Mouse (Mus musculus): ENCODE results near the gene Flna. TPM values are rescaled to one million over a fixed set of nuclear protein-coding genes. Genes with fewer than 3 reads are reported as not detected.

Gene Flna
- polyA plus RNA-seq, 1 experiment from 2014 or later, result 253 TPM

DNA sequence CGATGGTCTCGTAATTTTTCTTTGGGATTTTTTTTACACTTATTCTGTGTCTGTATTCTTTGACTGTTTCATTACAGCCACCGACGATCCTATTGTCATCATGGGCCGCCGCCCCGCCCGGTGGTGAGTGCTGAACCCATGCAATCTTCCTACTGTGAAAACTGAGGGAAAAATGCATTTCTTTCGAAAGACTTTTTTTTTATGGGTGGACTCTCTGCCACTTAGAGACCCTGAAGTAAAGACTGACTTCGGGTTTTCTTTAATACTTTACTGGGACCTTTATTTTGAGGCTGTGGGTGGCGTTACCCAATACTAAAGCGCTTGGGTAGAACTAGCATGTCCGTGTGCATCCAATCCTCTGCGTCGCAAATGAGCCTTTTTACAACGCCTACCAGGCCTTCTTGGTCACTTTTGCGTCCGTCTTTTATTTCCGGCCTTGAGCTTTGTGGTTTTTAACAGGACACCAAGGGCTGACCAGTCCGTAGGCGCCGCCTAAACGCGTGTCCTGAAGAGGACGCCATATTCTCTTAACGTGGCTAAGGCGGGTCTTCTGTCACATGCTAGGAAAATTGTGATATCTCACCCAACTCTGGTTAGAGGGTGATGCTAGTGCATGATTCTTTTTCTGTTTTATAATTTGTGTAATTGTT, 21.4 kb upstream of the Flna start:
- Histone ChIP-seq H3K4me2 (replicated peaks) (peak overlapping the region; percentile 59), H3K27ac (peak overlapping the region; percentile 48), H3K4me1 (peaks cover 6% of the 10 kb centered on the region; the same call in 1 of the 2 replicates), H3K4me3 (peak overlapping the region; percentile 51), H3K9me3 (replicated peaks) (no peaks in the 10 kb centered on the region; the same call in 1 of the 2 replicates), H3K36me3 (peaks cover 3% of the 10 kb centered on the region; the same call in 1 of the 2 replicates), H3K27me3 (no peaks in the 10 kb centered on the region), H3K9ac (peak overlapping the region; percentile 77)
- WGBS, result 14% methylated on average over 27 of the region's 27 CpGs
- no peak for ATAC-seq (ENCODE audit: low FRiP score)

DNA sequence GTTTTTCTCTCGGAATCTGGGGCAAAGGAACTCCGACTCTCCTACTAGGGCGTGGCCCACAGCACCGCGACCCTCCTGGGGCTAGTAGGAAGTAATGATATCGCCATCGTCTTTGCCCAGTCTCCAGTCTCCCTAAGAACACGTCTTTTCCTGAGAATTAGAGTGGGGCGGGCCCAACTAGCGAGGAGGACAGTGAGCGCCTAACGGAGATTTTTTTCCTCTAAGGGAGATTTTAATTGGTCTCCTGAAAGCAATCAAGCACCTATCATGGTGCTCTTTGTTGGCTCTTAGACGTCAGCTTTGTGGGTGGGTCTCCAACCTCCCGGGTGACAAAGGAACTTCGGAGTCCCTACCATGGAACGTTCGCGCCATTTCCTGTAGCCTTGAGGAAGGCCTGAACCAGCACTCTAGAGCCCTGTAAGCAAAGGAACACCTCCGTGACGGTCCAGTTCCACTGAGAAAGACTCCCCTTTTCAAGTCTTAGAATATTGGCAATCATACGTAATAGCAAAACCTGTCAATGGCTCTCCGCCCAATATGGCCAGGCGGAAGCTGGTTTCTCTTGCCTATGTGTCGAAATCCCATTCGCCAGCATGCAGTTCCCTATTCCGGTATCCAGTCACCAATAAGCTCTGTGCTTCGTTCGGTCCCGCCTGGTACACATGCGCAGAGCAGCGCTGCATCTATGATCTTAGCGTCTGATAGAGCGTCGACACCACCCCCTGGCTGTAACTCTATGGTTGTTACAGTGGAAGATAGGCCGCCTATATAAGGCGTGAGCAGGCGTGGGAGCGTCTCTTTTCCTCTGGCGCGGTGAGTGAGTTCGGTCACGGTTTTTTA, 20.7 kb upstream of the Flna start, which contains the start of gene Rpl10:
Gene Rpl10, plus strand, starts transcription at position 751 of the 840 bp plus-strand sequence.
- Histone ChIP-seq H3K4me2 (replicated peaks) (peak within 1 kb of the TSS; percentile 59), H3K27me3 (no peaks in the 10 kb centered on the region), H3K4me1 (peaks cover 6% of the 10 kb centered on the region; the same call in 1 of the 2 replicates), H3K27ac (peak within 1 kb of the TSS; percentile 94), H3K9me3 (replicated peaks) (no peaks in the 10 kb centered on the region; the same call in 1 of the 2 replicates), H3K4me3 (peak within 1 kb of the TSS; percentile 51), H3K36me3 (peaks cover 3% of the 10 kb centered on the region; the same call in 1 of the 2 replicates), H3K9ac (peak within 1 kb of the TSS; percentile 77)
- ATAC-seq (ENCODE audit: low FRiP score), result peak; percentile 95
- 22% methylated on average over 42 of the region's 42 CpGs for WGBS

DNA sequence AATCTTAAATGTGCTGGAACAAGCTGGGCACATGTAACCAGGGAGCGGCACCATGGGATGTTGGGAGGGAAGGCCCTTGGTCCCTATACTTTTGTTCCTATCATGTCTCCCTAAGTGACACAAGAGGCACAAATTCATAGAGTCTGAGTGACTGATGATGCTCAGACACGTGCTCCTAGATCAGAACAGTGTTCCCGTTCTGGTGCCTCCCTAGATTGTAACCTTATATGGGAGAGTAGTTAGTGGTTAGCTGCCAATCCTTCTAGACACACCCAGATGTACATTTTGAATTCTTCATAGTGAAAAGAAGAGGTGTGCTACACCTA, 20.1 kb upstream of the Flna start:
- peak overlapping the region; percentile 49 for H3K9ac ChIP-seq
- peaks cover 3% of the 10 kb centered on the region; the same call in 1 of the 2 replicates for H3K36me3 ChIP-seq
- no peaks in the 10 kb centered on the region; the same call in 1 of the 2 replicates for H3K9me3 ChIP-seq (replicated peaks)
- H3K4me2 ChIP-seq (replicated peaks), result peak overlapping the region; percentile 47
- H3K27ac ChIP-seq, result peak overlapping the region; percentile 94
- ATAC-seq (ENCODE audit: low FRiP score), result peak; percentile 28
- H3K4me3 ChIP-seq, result peak overlapping the region; percentile 51
- peaks cover 6% of the 10 kb centered on the region; the same call in 1 of the 2 replicates for H3K4me1 ChIP-seq
- no peaks in the 10 kb centered on the region for H3K27me3 ChIP-seq
- 23% methylated on average over 3 of the region's 3 CpGs for WGBS

DNA sequence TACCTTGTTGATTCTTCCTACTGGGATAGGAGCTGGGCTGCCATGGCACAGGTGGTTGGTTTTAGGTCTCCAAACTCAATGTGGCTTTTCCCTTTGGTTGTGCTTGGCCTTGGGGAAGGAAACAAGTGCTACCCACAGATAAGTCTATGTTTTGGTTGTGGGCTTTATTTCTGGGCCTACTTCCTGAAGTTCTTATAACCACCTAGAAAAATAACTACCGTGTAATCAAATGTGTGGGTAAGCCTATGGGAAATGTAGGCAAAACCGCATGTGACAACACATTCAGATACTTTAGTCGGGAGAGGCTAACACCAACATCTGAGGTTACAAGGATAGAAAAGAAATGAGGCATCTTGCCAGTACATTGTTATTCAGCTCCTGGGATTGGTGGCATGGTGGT, 8.1 kb upstream of the Flna start:
- Histone ChIP-seq H3K36me3 (peaks cover 6% of the 10 kb centered on the region; the same call in 1 of the 2 replicates), H3K9ac (no peak overlapping the region), H3K9me3 (replicated peaks) (no peaks in the 10 kb centered on the region), H3K4me3 (no peak overlapping the region), H3K27ac (no peak overlapping the region), H3K4me2 (replicated peaks) (no peak overlapping the region), H3K27me3 (no peaks in the 10 kb centered on the region), H3K4me1 (peaks cover 5% of the 10 kb centered on the region; the same call in 1 of the 2 replicates)
- ATAC-seq (ENCODE audit: low FRiP score), result no peak
- WGBS, result 93% methylated on average over 3 of the region's 3 CpGs

DNA sequence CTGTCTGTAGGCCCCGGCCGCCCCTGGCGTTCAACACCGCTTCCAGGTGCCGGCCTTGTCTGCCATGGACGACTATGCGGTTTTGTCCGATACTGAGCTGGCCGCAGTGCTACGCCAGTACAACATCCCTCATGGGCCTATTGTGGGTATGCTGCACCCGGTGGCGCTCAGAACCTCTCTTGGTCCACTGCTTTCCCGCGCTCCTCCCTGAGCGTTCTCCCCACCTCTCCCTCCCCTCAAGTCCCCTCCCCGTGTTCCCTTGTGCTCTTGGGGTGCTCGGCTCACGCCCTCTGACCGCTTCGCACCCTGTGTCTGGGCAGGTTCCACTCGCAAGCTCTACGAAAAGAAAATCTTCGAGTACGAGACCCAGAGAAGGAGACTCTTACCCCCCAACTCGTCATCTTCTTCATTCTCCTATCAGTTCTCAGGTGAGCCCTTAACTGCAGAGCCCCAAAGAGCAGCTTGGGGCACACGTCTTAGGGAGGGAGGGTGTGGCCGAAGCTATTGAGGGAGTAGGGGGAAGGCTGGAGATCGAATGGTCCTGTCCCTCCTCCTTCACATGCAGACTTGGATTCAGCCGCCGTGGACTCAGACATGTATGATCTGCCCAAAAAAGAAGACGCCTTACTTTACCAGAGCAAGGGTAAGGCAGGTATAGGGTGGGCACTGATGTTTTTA, 5.4 kb upstream of the Flna start:
- Histone ChIP-seq H3K4me1 (peaks cover 5% of the 10 kb centered on the region; the same call in 1 of the 2 replicates), H3K9me3 (replicated peaks) (no peaks in the 10 kb centered on the region), H3K4me3 (peak overlapping the region; percentile 55), H3K36me3 (peaks cover 6% of the 10 kb centered on the region; the same call in 1 of the 2 replicates), H3K4me2 (replicated peaks) (peak overlapping the region; percentile 67), H3K9ac (peak overlapping the region; percentile 74), H3K27me3 (no peaks in the 10 kb centered on the region), H3K27ac (peak overlapping the region; percentile 92)
- whole genome bisulfite sequencing, result 24% methylated on average over 24 of the region's 31 CpGs
- peak; percentile 76 for ATAC-seq (ENCODE audit: low FRiP score)

DNA sequence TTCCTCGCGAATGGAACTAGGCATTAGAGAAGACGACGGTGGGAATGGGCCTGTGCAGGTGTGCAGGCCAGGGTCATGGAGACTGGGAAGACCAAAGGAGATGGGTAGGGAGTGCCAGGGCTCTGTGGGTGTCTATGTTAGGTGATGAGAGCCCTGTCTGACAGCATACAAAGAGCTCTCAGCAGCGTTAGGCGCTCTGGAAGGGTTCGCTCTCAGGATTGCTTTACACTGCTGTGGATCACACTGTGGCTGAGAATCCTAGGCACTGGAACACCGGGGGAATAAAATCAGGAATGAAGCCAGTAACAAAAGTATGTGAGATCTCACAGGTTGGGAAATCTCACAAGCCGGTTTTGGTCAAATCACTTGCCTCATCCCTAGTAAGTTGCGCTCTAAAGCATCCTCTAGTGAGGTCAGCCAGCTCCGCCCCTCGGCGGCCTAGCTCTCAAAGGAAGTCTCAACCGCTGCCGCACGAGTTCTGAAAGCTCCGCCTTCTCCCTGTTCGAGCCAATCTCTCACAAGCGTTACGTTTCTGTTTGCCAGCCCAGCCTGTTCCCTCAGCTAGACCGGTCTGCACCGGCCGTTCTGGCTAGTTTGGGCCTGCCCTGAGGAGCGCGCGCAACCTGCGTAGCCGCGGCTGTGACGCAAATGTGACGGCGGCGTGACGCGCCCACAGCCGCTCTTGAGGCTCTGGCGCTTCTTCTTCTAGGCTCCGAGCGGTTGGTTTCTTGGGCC, 4.7 kb upstream of the Flna start, which contains the start of gene Emd:
Gene Emd, plus strand, starts transcription at position 535 of the 735 bp plus-strand sequence.
- ATAC-seq (ENCODE audit: low FRiP score), result peak; percentile 98

DNA sequence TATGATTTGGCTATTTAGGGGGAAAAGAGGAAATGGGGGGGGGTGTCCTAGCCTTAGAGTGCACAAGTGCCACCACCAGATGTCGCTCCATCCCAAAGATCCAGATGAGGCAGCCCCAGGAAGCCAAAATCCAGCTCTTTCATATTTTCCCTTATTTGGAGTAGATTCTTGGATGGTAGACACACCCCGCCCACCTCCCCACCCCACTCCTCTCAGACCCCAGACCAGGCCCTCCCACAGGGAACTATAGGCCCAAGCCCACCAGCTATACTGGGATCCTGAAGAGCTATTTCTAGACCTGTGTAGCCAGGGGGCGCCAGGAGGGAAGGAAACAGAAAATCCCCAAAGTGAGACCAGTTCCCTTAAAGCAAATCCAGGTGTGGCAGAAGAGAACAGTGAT, 969 bp downstream of the Flna start:
- Histone ChIP-seq H3K27ac (no peak overlapping the region), H3K4me2 (replicated peaks) (no peak overlapping the region; the same call in 1 of the 2 replicates), H3K4me1 (peaks cover 5% of the 10 kb centered on the region), H3K9ac (no peak overlapping the region), H3K36me3 (no peaks in the 10 kb centered on the region), H3K4me3 (no peak overlapping the region), H3K9me3 (replicated peaks) (no peaks in the 10 kb centered on the region), H3K27me3 (no peaks in the 10 kb centered on the region)
- no peak for ATAC-seq (ENCODE audit: low FRiP score)
- 22% methylated on average over 3 of the region's 3 CpGs for WGBS

More for the DNA sequence above, 4.7 kb upstream of the Flna start, which contains the start of gene Emd:
- Histone ChIP-seq H3K4me2 (replicated peaks) (peak within 1 kb of the TSS; percentile 67), H3K27me3 (no peaks in the 10 kb centered on the region), H3K4me1 (peaks cover 5% of the 10 kb centered on the region; the same call in 1 of the 2 replicates), H3K27ac (peak within 1 kb of the TSS; percentile 92), H3K4me3 (peak within 1 kb of the TSS; percentile 55), H3K36me3 (peaks cover 6% of the 10 kb centered on the region; the same call in 1 of the 2 replicates), H3K9ac (peak within 1 kb of the TSS; percentile 74), H3K9me3 (replicated peaks) (no peaks in the 10 kb centered on the region)
- 23% methylated on average over 39 of the region's 39 CpGs for WGBS

DNA sequence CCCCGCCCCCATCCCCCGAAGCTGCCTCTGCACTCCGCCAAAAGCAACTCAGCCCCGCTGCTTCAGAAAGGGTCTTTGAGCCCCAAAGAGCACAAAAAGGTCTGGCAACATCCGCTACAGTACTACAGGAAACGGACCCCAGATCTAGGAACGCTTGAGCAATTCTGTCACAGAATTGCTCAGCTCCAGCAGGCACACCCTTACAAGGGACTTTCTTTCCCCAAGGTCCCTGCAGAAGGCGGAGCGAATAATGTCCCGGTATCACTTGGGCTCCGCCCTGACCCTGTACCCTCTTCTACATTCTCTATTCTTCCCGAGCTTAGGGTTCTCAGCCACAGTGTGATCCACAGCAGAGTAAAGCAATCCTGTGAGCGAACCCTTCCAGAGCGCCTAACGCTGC, 2.9 kb downstream of the Flna start:
- Histone ChIP-seq H3K36me3 (peaks cover 14% of the 10 kb centered on the region), H3K4me1 (peaks cover 9% of the 10 kb centered on the region), H3K9me3 (replicated peaks) (no peaks in the 10 kb centered on the region), H3K27ac (peak overlapping the region; percentile 80), H3K27me3 (no peaks in the 10 kb centered on the region), H3K4me2 (replicated peaks) (peak overlapping the region; percentile 58), H3K4me3 (peak overlapping the region; percentile 58), H3K9ac (peak overlapping the region; percentile 50; the same call in 1 of the 2 replicates)
- WGBS, result 24% methylated on average over 15 of the region's 15 CpGs
- peak; percentile 20; the same call in 1 of the 2 replicates for ATAC-seq (ENCODE audit: low FRiP score)

DNA sequence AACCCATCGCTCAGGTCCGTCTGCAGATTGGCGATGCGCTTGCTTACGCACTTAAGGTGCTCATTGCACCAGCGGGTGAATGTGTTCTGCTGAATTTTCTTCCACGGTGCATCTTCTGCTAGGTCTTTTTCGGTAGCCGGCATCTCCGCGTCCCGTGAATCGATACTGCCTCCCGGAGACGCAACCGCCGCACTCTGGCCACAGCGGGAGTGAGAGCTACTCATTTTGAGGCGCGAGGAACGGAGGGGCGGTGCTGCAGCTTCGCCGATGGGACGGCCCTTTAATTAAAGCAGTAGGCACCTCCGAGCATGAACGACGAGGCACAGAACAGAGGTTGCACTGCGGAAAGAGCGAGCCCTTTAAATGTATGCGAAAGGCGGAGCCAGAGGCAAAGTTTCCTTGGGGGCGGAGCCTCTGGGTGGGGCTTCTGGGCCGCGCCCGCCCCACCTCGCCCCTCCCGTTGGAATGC, 3.4 kb downstream of the Flna start:
- WGBS, result 17% methylated on average over 38 of the region's 38 CpGs
- peaks cover 19% of the 10 kb centered on the region for H3K36me3 ChIP-seq
- H3K9ac ChIP-seq, result peak overlapping the region; percentile 77
- peak overlapping the region; percentile 58 for H3K4me2 ChIP-seq (replicated peaks)
- H3K9me3 ChIP-seq (replicated peaks), result no peaks in the 10 kb centered on the region
- no peaks in the 10 kb centered on the region for H3K27me3 ChIP-seq
- peak; percentile 91 for ATAC-seq (ENCODE audit: low FRiP score)
- H3K27ac ChIP-seq, result peak overlapping the region; percentile 88
- peaks cover 9% of the 10 kb centered on the region for H3K4me1 ChIP-seq
- peak overlapping the region; percentile 58 for H3K4me3 ChIP-seq

DNA sequence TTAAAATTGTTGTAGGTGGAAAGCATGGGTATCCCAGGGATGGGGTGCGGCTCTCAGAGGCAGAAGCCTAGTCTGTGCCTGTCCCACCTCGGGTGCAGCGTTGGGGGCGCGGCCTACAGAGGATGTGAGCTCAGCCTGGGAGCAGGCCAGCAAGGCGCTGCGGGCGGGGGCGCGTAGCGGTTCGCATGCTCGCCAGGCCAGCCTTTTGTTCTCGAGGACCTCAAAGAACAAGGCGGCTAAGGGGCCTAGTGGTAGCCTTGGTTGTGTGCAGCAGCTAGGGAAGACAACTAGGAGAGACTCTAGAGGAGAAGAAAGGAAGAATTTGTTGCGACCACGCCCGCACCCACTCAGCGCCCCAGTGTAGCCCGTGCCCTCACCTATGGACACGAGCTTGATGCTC, 3.9 kb downstream of the Flna start:
- H3K4me1 ChIP-seq, result peaks cover 9% of the 10 kb centered on the region
- no peaks in the 10 kb centered on the region for H3K27me3 ChIP-seq
- H3K9ac ChIP-seq, result peak overlapping the region; percentile 77
- 30% methylated on average over 19 of the region's 21 CpGs for WGBS
- H3K4me3 ChIP-seq, result peak overlapping the region; percentile 58
- peak overlapping the region; percentile 88 for H3K27ac ChIP-seq
- ATAC-seq (ENCODE audit: low FRiP score), result peak; percentile 51
- no peaks in the 10 kb centered on the region for H3K9me3 ChIP-seq (replicated peaks)
- H3K36me3 ChIP-seq, result peaks cover 24% of the 10 kb centered on the region
- peak overlapping the region; percentile 58 for H3K4me2 ChIP-seq (replicated peaks)

DNA sequence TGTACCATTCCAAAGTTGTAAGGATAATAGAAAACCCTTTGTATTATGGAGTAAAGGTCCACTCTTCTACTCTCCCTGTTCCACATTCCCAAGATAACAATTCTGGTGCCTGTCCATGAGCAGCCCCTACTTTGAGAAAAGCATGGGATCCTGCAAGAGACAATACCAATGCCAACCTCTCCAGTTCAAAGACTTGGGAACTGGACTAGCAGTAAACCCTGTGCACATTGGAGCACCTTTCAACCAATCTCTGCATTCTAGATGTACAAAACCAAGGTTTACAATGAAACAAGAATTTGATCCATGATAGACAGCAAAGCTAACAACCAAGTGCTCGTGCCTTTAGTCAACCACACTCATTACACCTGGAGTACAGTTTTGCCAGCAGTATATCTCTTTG, 4.5 kb downstream of the Flna start:
- Histone ChIP-seq H3K27me3 (no peaks in the 10 kb centered on the region), H3K4me2 (replicated peaks) (peak overlapping the region; percentile 58), H3K27ac (peak overlapping the region; percentile 88), H3K9me3 (replicated peaks) (no peaks in the 10 kb centered on the region), H3K36me3 (peaks cover 30% of the 10 kb centered on the region), H3K4me1 (peaks cover 9% of the 10 kb centered on the region), H3K4me3 (peak overlapping the region; percentile 58), H3K9ac (peak overlapping the region; percentile 77)
- ATAC-seq (ENCODE audit: low FRiP score), result no peak
- WGBS, result 36% methylated on average over 1 of the region's 1 CpGs

All from hindbrain, embryonic 12.5 days (tissue).